Mouse (Mus musculus) 3134 (cell line): Measurements from ENCODE around the gene Sec11a.

Experiments used
- DNase-seq: peaks from one replicate; pipeline ENCODE4 v3.0.0-alpha.2; 2011; ENCODE audit warnings: low spot score; ENCODE audit not compliant: insufficient read length; ENCODE audit errors: extremely low read depth

Sec11a gene

GRCm38 (mm10) chr7:80862475-80862874 lies 85.1 kb downstream of the Sec11a start:
- no peak for DNase-seq

DNA sequence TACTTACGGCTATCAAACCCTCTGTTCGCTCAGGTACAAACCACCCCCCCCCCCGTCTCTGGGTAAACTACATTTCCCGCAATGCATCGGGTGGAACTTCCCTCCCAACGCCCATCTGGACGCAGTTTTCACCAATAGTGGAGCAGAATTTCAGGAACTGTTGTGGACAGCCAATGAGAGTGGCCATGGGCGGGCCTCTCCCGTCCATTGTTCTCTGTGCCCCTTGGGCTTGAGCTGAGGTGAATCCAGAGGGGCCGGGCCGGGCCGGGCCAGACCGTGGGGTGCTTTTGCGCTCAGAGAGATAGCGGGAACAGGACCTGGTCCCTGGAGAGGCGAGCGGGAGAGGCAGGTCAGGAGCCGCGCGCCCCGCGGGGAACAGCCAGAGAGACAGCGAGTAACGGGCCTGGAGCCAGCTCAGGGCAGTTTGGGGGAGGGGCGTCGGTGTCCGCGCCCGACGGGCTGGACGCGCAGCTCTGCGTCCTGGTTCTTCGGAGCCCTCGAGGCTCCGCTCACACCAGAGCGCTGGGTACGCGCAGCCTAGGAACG lies 86.8 kb downstream of the Sec11a start, which contains the start of gene Zscan2:
TSS of gene Zscan2 (plus strand) at position 192 of the 546 bp plus-strand sequence.
- DNase-seq = peak; percentile 82

DNA sequence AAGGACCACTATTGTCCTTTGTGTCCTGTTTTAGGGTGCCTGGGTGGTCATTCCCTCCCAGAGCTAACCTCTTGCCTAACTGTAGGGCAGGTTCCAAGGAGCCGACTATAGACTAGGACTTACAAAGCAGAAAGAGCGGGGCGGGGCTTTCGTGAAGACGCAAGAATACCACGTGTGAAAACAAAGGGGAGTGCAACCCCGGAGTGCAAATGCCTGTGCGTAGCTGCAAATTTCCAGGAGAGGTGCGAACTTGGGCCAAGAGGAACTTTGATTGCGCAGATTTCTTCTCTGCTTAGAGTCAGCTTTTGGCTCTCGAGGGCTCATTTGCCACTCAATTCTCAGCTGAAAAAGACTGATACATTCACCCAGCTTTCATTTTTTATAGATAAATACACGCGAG lies 87.4 kb downstream of the Sec11a start:
- no peak for DNase-seq

DNA sequence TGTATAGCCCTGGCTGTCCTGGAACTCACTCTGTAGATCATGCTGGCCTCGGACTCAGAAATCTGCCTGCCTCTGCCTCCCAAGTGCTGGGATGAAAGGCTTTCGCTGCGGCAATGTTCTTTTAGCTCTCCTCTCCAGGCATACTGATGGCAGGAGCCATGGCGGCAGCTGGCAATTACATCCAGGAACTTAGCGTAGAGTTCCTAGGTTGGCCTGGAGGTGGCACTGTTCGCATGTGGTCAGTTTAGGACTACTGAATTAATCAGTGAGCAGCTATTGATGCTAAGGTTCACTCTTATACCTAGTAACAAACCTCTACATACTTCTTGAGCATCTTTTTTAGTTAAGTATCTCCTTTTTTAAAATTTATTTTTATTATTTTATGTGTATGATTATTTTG lies 90.4 kb downstream of the Sec11a start:
- peak; percentile 41 for DNase-seq

DNA sequence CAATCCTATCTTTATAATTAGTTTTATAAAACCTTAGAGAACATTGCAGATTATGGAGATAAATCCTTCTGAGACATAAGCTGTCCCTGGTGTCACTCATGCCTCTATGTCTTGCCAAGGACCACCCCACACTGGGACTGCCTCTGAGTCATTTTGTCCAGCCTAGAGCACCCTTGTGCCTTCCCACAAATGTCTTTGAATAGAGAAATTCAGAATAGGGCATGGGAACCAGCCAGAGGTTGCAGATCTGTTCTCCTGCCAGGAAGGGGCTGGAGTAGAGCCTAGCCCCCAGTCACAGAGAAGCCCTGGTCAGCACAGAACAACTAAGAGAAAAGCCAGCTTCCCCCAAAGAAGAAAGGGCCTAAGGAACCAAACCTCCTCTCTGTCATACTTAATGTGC lies 92.3 kb downstream of the Sec11a start:
- DNase-seq = no peak
